Mouse (Mus musculus): ENCODE results near the gene Ugt1a9. TPM values are rescaled to one million over a fixed set of nuclear protein-coding genes. Genes with fewer than 3 reads are reported as not detected.
"Not testable (repeated sequence)": the region's sequence is repeated elsewhere in the genome, so short reads cannot be mapped to it uniquely, and the experiment has no call there.

Gene Ugt1a9
- total RNA-seq, 2 experiments from 2014 or later: not detected

DNA sequence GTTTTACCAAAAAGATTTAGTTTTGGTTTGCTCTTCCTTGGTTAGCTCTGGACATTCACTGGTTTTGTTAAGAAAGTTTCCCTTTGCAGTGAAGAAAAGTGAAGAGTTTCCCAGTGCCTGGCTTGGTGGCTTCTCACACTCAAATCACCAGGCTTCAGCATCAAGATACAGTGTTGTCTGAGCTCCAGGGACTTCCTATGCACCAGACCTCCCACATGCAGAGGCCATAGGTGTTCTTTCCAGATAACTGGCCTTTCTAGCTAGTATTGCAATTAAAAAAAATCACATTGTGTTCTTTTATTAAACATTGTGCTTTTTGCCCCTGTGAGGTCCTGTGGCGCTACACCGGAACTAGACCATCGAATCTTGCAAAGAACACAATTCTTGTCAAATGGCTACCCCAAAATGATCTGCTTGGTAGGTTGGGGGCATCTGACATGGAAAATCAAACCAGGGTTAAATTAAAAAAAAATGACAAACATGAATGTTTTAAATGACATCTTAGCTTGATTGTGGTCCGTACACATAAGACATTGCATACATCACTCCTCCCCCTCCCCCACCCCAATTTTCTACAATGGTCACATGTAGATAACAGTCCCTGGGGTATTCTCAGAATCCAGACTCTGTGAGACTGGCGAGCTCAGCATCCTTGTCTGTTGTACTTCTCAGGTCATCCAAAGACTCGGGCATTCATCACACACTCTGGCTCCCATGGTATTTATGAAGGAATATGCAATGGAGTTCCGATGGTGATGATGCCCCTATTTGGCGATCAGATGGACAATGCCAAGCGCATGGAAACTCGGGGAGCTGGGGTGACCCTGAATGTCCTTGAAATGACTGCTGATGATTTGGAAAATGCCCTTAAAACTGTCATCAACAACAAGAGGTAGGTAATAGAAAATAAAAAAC, 145.1 kb downstream of the Ugt1a9 start:
- intact Hi-C loops (cut with DNase I): no loop called here
- no peak for DNase-seq (ENCODE audit: low spot score in 2 of 2)

DNA sequence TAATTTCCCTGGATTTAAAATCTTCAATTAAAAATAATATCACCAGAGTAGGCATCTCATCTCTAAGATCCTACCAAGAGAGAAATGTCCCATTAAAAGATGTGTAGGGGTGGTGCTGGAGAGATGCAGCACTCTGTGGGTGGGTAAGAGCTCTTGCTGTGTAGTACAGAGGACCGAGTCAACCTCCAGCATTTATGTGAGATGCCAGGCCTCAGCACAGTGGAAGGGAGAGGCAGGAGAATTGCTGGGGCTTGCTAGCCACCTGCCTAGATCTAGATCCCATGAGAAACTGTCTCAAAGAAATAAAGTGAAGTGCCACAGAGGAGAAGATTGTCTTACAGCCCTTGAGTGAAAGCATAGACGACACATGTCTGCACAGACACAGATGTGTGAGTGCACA, 146.0 kb downstream of the Ugt1a9 start:
- intact Hi-C loops (cut with DNase I): no loop called here

DNA sequence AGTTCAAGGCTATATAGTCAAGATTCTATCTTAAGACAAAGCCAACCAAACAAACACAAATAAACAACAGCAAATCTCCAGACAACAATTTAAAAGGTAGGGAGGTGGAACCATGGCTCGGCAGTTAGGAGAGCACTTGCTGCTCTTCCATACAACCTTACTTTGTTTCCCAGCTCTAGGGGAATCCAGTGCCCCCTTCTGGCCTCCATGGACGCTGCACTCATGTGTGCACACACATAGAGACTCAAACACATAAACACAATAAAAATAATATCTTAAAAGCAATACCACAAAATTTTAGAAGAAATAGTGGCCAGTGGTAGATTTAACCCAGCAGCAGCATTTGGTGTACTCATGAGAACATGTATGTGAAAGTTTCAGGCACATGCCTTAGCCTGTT, 146.5 kb downstream of the Ugt1a9 start:
- no peak for DNase-seq (ENCODE audit: low spot score in 2 of 2)
- intact Hi-C loops (cut with DNase I): no loop called here

More for the DNA sequence above, 146.0 kb downstream of the Ugt1a9 start:
- no peak for DNase-seq (ENCODE audit: low spot score in 2 of 2)

DNA sequence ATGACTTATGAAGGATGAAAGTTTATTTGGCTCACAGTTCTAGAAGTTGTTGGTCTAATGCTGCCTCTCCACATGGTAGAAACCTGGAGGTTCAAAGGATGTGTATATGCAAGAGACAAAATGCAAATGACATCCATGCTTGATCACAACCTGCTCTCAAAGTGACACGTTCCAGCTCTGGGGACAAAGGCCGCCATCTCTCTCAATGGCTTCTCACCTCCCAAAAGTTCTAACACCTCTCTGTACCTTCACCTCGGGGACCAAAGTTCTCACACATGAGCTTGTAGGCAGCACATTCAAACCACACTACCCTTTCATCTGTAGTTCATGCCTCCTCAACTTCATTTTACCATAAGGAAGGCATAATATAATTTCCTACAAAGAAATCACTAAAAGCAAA, 147.0 kb downstream of the Ugt1a9 start:
- intact Hi-C loops (cut with DNase I): no loop called here
- DNase-seq (ENCODE audit: low spot score in 2 of 2): no peak

DNA sequence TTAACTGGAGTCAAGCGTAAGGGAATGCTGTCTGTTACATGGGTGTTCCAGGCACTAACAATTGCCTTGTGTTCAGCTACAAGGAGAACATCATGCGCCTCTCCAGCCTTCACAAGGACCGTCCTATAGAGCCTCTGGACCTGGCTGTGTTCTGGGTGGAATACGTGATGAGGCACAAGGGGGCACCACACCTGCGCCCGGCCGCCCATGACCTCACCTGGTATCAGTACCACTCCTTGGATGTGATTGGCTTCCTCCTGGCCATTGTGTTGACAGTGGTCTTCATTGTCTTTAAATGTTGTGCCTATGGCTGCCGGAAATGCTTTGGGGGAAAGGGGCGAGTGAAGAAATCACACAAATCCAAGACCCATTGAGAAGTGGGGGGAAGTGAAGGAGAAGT, 147.5 kb downstream of the Ugt1a9 start:
- DNase-seq (ENCODE audit: low spot score in 2 of 2): no peak
- intact Hi-C loops (cut with DNase I): no loop called here

DNA sequence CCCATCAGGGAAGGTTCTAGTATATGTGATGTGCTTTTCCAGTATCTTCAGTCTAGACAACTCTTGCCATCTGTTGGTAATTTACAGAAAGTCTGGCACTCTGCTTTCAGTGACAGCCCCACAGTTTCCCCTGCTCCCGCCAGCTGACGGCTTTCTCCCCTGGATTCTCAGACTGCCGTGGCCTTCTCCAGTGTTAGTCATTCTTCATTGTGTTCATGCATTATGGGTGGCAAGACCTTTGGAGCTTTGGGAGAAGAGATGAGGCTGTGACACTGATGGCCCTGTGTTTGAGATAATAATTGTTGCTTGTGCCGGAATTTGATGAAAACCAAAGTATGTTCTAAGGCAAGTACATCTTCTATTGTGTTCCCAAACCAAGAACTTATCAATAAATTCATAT, 148.0 kb downstream of the Ugt1a9 start:
- DNase-seq (ENCODE audit: low spot score in 2 of 2): no peak
- intact Hi-C loops (cut with DNase I): no loop called here

DNA sequence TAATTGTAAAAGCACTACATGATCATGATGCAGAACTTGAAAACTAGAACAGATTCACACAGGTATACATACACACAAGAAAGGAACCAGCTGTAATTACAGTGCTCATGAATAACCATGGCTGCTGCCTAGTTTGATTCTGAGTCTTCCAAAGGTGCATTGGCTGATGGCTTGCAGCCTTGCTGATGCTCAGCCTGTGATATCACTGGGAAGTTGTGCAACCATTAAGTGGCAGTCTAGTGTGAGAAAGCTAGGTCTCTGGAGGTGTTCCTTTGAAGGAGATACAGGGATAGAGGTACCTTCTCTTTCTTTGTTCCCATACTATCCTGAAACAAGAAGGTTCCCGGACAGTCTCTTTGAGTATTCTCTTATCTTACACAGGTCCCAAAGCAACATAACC, 148.5 kb downstream of the Ugt1a9 start:
- no peak for DNase-seq (ENCODE audit: low spot score in 2 of 2)
- intact Hi-C loops (cut with DNase I): no loop called here

DNA sequence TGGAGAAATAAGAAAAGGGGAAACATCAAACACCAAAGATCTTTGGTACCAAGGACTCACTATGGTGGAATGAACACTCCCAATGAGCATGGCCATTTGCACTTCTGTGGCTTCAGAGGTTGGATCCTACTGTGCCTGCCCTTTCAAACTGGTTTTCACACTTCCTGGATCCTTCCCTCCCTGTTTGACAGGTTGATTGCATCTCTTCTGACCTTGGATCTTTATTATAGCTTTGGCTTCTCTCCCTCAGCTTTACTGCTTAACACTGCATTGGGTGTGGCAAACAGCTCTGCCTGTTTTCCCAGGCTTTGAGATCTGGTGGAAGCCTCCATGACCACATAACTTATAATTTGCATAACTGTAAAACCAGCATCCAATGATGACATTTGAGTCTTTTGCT, 149.7 kb downstream of the Ugt1a9 start:
- no peak for DNase-seq (ENCODE audit: low spot score in 2 of 2)
- intact Hi-C loops (cut with DNase I): no loop called here

DNA sequence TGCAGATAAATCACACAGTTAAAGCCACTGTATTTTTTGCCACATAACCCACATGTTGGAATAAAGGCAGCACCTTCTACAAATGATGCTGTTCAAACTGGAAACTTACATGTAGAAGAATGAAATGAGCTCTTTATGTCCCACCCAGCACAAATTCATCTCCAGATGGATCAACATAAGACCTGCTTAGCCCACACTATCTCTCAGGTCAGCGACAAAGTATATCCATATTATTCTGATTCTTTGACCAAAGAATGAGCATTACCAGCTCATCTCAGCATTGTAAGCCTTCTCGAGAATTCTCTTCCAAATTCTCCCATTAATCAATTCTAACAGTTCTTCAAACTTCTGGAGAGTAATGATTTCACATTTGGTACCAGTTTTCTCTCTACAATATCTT, 151.6 kb downstream of the Ugt1a9 start:
- intact Hi-C loops (cut with DNase I): no loop called here
- no peak for DNase-seq (ENCODE audit: low spot score in 2 of 2)

DNA sequence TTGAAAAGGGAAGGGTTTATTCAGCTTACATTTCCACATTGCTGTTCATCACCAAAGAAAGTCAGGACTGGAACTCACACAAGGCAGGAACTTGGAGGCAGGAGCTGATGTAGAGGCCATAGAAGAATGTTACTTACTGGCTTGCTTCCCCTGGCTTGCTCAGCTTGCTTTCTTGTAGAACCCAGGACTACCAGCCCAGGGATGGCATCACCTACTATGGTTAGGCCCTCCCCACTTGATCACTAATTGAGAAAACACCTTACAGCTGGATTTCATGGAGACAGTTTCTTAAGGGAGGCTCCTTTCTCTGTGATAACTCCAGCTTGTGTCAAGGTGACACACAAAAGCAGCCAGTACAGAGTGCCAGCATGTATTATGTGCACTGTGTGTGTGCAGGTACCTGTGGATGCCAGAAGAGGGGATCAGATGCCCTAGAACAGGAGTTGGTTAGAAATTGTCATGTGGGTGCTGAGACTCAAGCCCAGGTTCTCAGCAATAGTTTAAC, 152.5 kb downstream of the Ugt1a9 start:
- intact Hi-C loops (cut with DNase I); DNase-seq (ENCODE audit: low spot score in 2 of 2): not testable (repeated sequence)

DNA sequence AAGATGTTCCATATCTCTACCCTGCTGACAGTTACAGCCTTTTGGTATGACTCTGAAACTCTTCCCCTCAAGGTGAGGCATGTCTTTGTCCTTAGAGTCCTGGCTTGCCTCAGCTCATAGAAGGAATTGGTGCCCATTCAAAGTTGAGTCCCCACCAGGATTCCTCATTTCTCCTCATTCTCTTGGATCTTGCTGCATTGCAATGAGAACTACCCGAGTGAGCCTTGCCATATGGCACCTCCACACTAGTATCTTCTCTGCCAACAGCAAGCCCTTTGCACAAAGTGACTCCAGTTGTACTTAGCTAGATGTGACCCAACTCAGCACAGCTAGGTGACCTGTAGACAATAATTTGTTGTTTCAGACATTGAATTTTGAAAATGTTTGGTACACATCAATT, 153.0 kb downstream of the Ugt1a9 start:
- DNase-seq (ENCODE audit: low spot score in 2 of 2): no peak
- intact Hi-C loops (cut with DNase I): no loop called here

DNA sequence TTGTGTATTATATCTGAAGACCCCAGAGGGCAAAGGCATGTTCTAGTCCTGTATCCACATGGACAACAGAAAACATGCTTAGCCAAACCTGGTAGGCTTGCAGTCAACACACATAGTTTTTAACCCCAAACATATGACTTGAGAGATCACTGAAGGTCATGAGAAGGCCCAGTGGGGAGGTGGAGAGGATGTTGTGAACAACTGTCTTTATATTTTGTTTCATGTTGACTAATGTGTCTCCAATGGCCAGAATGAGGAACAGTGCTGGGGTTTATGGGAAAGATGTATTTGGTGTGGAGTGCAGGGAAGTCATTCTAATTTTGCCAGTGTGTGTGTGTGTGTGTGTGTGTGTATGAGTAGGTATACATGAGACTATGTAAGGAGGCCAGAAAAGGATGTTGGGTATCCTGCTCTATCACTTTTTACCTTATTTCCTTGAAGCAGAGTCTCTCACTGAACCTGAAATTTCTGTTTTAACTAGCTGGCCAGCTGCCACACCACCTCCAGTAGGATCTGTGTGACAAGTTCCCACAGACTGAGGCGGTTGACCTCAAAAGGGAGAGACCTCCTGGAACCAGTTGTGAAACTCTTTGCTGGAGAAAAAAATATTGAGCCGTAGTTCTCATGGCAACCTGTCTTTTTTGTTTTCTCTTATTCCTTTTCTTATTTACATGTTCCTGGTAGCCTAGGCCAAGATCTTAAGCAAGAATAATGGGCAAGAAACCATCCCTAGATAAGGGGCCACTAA, 153.6 kb downstream of the Ugt1a9 start:
- intact Hi-C loops (cut with DNase I): no loop called here
- no peak for DNase-seq (ENCODE audit: low spot score in 2 of 2)

DNA sequence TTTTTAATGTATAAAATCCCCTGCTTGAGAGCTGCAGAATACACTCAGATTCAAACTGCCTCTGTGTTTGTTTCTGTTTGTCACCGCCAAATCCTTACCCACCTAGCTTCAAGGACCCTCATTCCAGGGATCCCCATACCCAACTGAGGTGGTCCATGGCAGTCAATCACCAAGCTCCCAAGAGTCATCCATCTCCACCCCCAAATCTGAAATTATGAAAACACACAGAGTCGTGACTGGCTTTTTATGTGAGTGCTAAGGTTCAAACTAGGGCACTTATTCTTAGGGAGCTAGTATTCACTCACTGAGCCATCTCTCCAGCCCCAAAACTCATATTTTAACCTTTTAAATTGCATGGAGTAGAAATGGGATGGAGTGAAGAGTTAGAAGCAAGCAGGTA, 154.7 kb downstream of the Ugt1a9 start:
- DNase-seq (ENCODE audit: low spot score in 2 of 2); intact Hi-C loops (cut with DNase I): not testable (repeated sequence)

DNA sequence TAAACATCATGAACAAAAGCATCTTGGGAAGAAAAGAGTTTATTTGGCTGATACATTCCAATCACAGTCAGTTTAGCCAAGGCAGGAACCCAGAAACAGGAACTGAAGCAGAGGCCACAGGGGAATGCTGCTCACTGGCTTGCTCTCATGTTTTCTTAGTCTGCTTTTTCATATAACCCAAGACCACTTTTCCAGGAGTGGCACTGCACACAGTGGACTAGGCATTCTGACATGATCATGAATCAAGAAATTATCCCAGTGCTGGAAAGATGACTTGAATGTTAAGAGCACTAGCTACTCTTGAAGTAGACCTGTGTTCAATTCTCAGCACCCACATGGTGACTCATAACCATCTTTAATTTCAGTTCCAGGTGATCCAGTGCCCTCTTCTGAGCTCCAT, 155.1 kb downstream of the Ugt1a9 start:
- intact Hi-C loops (cut with DNase I): no loop called here
- DNase-seq (ENCODE audit: low spot score in 2 of 2): no peak

DNA sequence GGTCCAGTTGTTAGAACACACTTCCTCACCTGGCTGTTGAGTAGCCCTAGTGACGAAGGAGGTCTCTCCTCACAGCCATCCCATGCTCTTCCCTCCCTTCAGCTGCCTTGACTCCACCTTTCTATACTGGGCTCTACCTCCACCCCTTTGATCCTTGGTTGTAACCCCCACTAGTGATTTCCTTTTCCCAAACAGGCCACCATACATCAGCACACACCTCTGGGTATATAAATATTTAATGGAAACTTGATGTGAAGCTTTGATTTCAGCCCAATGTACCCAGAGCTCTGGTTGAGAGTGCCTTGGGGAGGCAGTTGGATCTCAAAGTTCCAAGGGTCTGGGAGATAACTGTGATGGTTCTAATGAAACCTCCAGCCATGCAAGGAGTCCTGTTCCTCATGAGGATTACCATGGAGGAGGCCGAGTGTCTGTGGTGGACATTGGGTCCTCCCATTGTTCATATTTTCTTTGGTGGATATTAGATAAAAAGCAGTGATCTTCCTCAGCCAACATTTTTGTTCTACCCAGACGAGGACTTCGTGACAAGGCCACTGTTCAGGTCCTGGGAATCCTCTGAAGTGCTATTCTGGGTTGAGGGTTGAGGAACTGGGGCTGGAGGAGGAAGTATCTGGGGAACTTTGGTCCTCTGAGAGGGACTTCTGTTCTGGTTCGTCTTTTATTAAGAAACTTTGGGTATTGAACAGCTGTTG, 156.2 kb downstream of the Ugt1a9 start, which contains the start of gene Mroh2a:
Gene Mroh2a, plus strand, starts transcription at position 317 of the 710 bp plus-strand sequence.
- DNase-seq (ENCODE audit: low spot score in 2 of 2): no peak
- intact Hi-C loops (cut with DNase I): no loop called here

DNA sequence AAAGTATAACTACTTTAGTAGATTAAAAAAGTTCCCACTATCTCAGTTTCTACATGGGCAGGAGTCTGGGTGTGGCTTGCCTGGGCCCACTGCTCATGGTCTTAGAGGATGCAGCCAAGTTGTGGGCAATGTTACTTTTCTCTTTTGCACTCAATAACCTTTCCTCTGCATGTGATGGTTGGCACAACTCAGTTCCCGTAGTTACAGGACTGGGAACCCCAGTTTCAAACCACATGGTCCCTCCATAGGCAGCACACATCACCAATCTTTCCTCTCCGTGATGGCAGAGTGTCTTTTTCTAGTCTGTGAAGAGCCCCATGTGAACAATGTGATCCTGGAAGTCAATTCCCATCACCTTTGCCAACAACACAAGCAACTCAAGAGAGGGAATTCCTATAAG, 156.9 kb downstream of the Ugt1a9 start:
- intact Hi-C loops (cut with DNase I): no loop called here
- no peak for DNase-seq (ENCODE audit: low spot score in 2 of 2)

DNA sequence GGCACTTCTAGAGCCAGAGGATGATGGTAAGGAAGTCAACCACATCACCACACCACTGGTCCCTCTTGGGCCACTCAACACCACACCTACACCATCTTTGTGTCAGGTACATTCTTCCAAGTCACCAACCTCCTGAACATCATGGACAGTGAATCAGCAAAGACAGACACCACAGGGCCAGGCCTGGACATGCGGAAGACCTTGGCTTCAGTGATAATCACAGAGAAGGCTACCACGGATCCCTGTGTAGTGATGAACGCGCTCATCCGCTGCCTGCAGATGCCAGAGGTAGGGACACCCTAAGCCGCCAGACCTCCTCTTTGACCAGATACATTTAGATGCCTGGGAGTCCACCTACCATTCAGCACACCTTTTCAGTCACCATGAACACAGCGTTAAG, 157.5 kb downstream of the Ugt1a9 start:
- intact Hi-C loops (cut with DNase I): no loop called here
- no peak for DNase-seq (ENCODE audit: low spot score in 2 of 2)

DNA sequence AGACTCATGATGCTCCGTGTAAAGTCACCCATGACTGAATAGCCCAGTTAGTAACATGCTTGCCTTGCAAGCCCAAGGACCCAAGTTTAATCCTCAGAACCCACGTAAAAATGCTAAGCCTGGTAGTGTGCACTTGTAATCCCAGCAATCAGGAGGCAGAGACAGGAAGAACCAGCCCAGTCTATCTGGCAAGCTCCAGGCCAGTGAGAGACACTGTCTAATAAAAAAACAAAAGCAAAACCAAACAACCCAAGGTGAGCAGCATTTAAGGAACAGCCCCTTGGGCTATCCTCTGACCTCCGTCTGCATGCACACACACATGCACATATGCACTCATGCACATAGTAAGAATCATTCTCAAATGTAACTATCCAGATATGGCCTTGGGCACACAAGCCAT, 159.0 kb downstream of the Ugt1a9 start:
- intact Hi-C loops (cut with DNase I): no loop called here
- DNase-seq (ENCODE audit: low spot score in 2 of 2): no peak

DNA sequence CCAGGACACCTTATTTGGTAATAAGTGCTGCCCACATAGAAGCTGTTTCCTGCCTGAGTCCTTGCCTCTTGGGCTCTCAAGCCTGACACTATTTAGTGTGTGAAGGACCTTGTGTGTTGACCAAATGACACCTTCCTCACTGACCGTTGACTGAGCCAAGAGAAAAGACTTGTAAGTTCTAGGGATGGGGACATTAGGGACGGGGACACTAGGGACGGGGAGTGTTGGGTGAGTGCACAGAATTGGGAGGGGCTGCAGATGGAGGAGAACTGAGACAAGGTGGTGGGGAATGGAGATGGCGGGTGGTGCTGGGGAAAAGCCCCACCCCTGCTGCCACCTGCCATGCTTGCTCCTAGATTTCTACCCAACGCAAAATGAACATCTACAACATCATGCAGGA, 159.4 kb downstream of the Ugt1a9 start:
- no peak for DNase-seq (ENCODE audit: low spot score in 2 of 2)
- intact Hi-C loops (cut with DNase I): no loop called here

DNA sequence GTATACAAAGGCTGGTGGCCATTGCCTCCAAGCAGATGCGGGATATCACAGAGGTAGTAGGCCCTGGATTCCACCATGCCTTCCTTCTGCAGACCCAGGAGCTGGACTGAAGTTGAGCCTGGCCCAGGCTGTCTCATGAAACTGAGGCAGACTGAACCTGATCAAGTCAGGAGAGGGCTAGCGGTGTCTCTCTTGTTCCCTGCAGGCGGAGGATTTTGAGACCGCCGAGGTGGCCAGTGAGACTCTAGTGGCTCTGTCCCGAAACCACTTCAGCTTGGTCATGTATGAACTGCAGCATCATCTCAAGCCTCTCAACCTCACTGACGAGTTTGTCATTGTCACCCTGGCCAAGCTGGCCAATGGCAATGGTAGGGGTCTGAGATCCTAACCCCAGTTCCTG, 159.8 kb downstream of the Ugt1a9 start:
- intact Hi-C loops (cut with DNase I): no loop called here
- DNase-seq (ENCODE audit: low spot score in 2 of 2): no peak

All from left cerebral cortex, postnatal 14 days (tissue).